Mouse (Mus musculus) heart, embryonic 11.5 days (tissue): ENCODE measurements at regions not wholly inside any gene's neighbourhood (a gene's known extent, or its start where the extent isn't known, plus 50 kb on each side); places are given as distances from the start of the nearest gene placed in this dataset.

Experiments used
- ATAC-seq: fragments of 200-750 bp; cut with Nextera tagmentation; replicated peaks from 2 replicates; pipeline ENCODE4 v1.8.0; 2017; ENCODE audit warnings: moderate library complexity; ENCODE audit not compliant: insufficient number of reproducible peaks, low FRiP score, low TSS enrichment
- H3K27ac ChIP-seq: fragments of 300-500 bp; sonication (generic); 2 replicates; pipeline ENCODE4 v1.5.1; 2014; ENCODE audit warnings: mild to moderate bottlenecking, low read depth, low read length
- H3K27me3 ChIP-seq: fragments of 300-500 bp; sonication (generic); 2 replicates; pipeline ENCODE4 v1.6.1; 2014; ENCODE audit warnings: mild to moderate bottlenecking, low read length, mixed read lengths; ENCODE audit not compliant: control insufficient read depth, insufficient read depth
- H3K36me3 ChIP-seq: fragments of 300-500 bp; sonication (generic); 2 replicates; pipeline ENCODE4 v1.6.1; 2014; ENCODE audit warnings: mild to moderate bottlenecking, low read length, moderate library complexity, mixed read lengths; ENCODE audit not compliant: control insufficient read depth, insufficient read depth
- H3K4me1 ChIP-seq: fragments of 300-500 bp; sonication (generic); 2 replicates; pipeline ENCODE4 v1.6.1; 2014; ENCODE audit warnings: low read length; ENCODE audit not compliant: control insufficient read depth, insufficient read depth
- H3K4me2 ChIP-seq: fragments of 300-500 bp; sonication (generic); 2 replicates; pipeline ENCODE4 v1.6.1; 2014; ENCODE audit warnings: mild to moderate bottlenecking, moderate library complexity
- H3K4me3 ChIP-seq: fragments of 300-500 bp; sonication (generic); 2 replicates; pipeline ENCODE4 v1.5.1; 2014; ENCODE audit warnings: low read depth, low read length
- H3K9ac ChIP-seq: fragments of 300-500 bp; sonication (generic); 2 replicates; pipeline ENCODE4 v1.6.1; 2014; ENCODE audit warnings: mild to moderate bottlenecking, low read depth, low read length, moderate library complexity
- H3K9me3 ChIP-seq: fragments of 300-500 bp; sonication (generic); replicated peaks from 2 replicates; pipeline ENCODE4 v1.6.1; 2016; ENCODE audit warnings: low read length; ENCODE audit not compliant: control insufficient read depth
- WGBS: fragments of 180-500 bp; shearing (Covaris S2); extraction: QIAGEN DNeasy Blood & Tissue Kit; methylation state at CpG from one replicate; pipeline ENCODE4 v1.1.7; 2014; ENCODE audit not compliant: insufficient replicate concordance; 5-methylcytosine and 5-hydroxymethylcytosine counted together

GRCm38 (mm10) chr13:103483392-103483791, 149.1 kb upstream of the Mast4 start:
- no peaks in the 10 kb centered on the region for H3K27me3 ChIP-seq
- no peak for ATAC-seq

GRCm38 (mm10) chr13:103476328-103476727, 142.0 kb upstream of the Mast4 start:
- no peak for ATAC-seq
- no peaks in the 10 kb centered on the region for H3K27me3 ChIP-seq
- no peak overlapping the region for H3K4me3 ChIP-seq
- no peak overlapping the region for H3K27ac ChIP-seq
- no peak overlapping the region for H3K9ac ChIP-seq
- H3K9me3 ChIP-seq, result no peaks in the 10 kb centered on the region
- no peaks in the 10 kb centered on the region for H3K4me1 ChIP-seq
- WGBS, result 70% methylated on average over 6 of the region's 6 CpGs
- no peaks in the 10 kb centered on the region for H3K36me3 ChIP-seq
- H3K4me2 ChIP-seq, result no peak overlapping the region

More at GRCm38 (mm10) chr13:103483392-103483791, 149.1 kb upstream of the Mast4 start:
- 65% methylated on average over 7 of the region's 7 CpGs for WGBS
- Histone ChIP-seq H3K9ac (no peak overlapping the region), H3K9me3 (no peaks in the 10 kb centered on the region), H3K4me1 (no peaks in the 10 kb centered on the region), H3K27ac (no peak overlapping the region), H3K4me2 (no peak overlapping the region), H3K4me3 (no peak overlapping the region), H3K36me3 (no peaks in the 10 kb centered on the region)

- Histone ChIP-seq H3K4me3 (no peak overlapping the region), H3K27me3 (no peaks in the 10 kb centered on the region), H3K9ac (no peak overlapping the region), H3K4me1 (no peaks in the 10 kb centered on the region), H3K36me3 (no peaks in the 10 kb centered on the region), H3K27ac (no peak overlapping the region), H3K9me3 (no peaks in the 10 kb centered on the region), H3K4me2 (no peak overlapping the region)
- WGBS, result 65% methylated on average over 6 of the region's 6 CpGs
- ATAC-seq, result no peak
Observed at GRCm38 (mm10) chr13:103472216-103472615, 137.9 kb upstream of the Mast4 start.

GRCm38 (mm10) chr13:103470141-103470540, 135.8 kb upstream of the Mast4 start:
- no peak for ATAC-seq
- Histone ChIP-seq H3K9me3 (no peaks in the 10 kb centered on the region), H3K9ac (no peak overlapping the region), H3K27ac (no peak overlapping the region), H3K4me3 (no peak overlapping the region), H3K36me3 (no peaks in the 10 kb centered on the region), H3K4me2 (no peak overlapping the region), H3K27me3 (no peaks in the 10 kb centered on the region), H3K4me1 (no peaks in the 10 kb centered on the region)
- WGBS, result 77% methylated on average over 6 of the region's 6 CpGs

- no peak overlapping the region for H3K27ac ChIP-seq
- no peaks in the 10 kb centered on the region for H3K27me3 ChIP-seq
- no peaks in the 10 kb centered on the region for H3K4me1 ChIP-seq
- H3K36me3 ChIP-seq, result no peaks in the 10 kb centered on the region
- ATAC-seq, result no peak
- no peak overlapping the region for H3K4me2 ChIP-seq
- no peak overlapping the region for H3K9ac ChIP-seq
- 82% methylated on average over 4 of the region's 4 CpGs for WGBS
- no peak overlapping the region for H3K4me3 ChIP-seq
- no peaks in the 10 kb centered on the region for H3K9me3 ChIP-seq
Observed at GRCm38 (mm10) chr13:103460499-103460898, 126.2 kb upstream of the Mast4 start.

- Histone ChIP-seq H3K4me3 (no peak overlapping the region), H3K4me1 (no peaks in the 10 kb centered on the region), H3K4me2 (no peak overlapping the region), H3K9ac (no peak overlapping the region), H3K9me3 (no peaks in the 10 kb centered on the region), H3K36me3 (no peaks in the 10 kb centered on the region), H3K27ac (no peak overlapping the region), H3K27me3 (no peaks in the 10 kb centered on the region)
- 84% methylated on average over 13 of the region's 13 CpGs for WGBS
- ATAC-seq, result no peak
Observed at GRCm38 (mm10) chr13:103459486-103460147, 125.3 kb upstream of the Mast4 start.

GRCm38 (mm10) chr13:103452837-103453236, 118.5 kb upstream of the Mast4 start:
- 72% methylated on average over 4 of the region's 4 CpGs for WGBS
- ATAC-seq, result no peak

GRCm38 (mm10) chr13:103430589-103430988, 96.3 kb upstream of the Mast4 start:
- no peaks in the 10 kb centered on the region for H3K9me3 ChIP-seq
- H3K4me1 ChIP-seq, result no peaks in the 10 kb centered on the region
- H3K9ac ChIP-seq, result no peak overlapping the region
- no peak overlapping the region for H3K4me3 ChIP-seq
- no peaks in the 10 kb centered on the region for H3K27me3 ChIP-seq
- ATAC-seq, result no peak
- 74% methylated on average over 3 of the region's 3 CpGs for WGBS
- no peaks in the 10 kb centered on the region for H3K36me3 ChIP-seq
- no peak overlapping the region for H3K27ac ChIP-seq
- H3K4me2 ChIP-seq, result no peak overlapping the region

More at GRCm38 (mm10) chr13:103452837-103453236, 118.5 kb upstream of the Mast4 start:
- no peaks in the 10 kb centered on the region for H3K27me3 ChIP-seq
- H3K4me2 ChIP-seq, result no peak overlapping the region
- H3K4me1 ChIP-seq, result no peaks in the 10 kb centered on the region
- H3K27ac ChIP-seq, result no peak overlapping the region
- no peak overlapping the region for H3K9ac ChIP-seq
- H3K4me3 ChIP-seq, result no peak overlapping the region
- H3K36me3 ChIP-seq, result no peaks in the 10 kb centered on the region
- no peaks in the 10 kb centered on the region for H3K9me3 ChIP-seq

- H3K9me3 ChIP-seq, result no peaks in the 10 kb centered on the region
- H3K27ac ChIP-seq, result no peak overlapping the region
- no peaks in the 10 kb centered on the region for H3K4me1 ChIP-seq
- no peak overlapping the region for H3K4me3 ChIP-seq
- ATAC-seq, result no peak
- no peak overlapping the region for H3K4me2 ChIP-seq
- no peaks in the 10 kb centered on the region for H3K36me3 ChIP-seq
- H3K9ac ChIP-seq, result no peak overlapping the region
- H3K27me3 ChIP-seq, result no peaks in the 10 kb centered on the region
- 84% methylated on average over 7 of the region's 7 CpGs for WGBS
Observed at GRCm38 (mm10) chr13:103424011-103424410, 89.7 kb upstream of the Mast4 start.
